Mouse (Mus musculus): ENCODE results near the gene Cdip1. TPM values are rescaled to one million over a fixed set of nuclear protein-coding genes. Genes with fewer than 3 reads are reported as not detected.
"Not testable (repeated sequence)": the region's sequence is repeated elsewhere in the genome, so short reads cannot be mapped to it uniquely, and the experiment has no call there.

The Cdip1 gene
- polyA plus RNA-seq, 1 experiment: 51.1 TPM

GRCm38 (mm10) chr16:4773289-4773970 lies 16.7 kb downstream of the Cdip1 start:
- DNase-seq (ENCODE audit: low spot score): no peak

GRCm38 (mm10) chr16:4768719-4769118 lies 21.4 kb downstream of the Cdip1 start:
- DNase-seq (ENCODE audit: low spot score): no peak

GRCm38 (mm10) chr16:4767012-4767790 lies 22.9 kb downstream of the Cdip1 start:
- no peak for DNase-seq (ENCODE audit: low spot score)

GRCm38 (mm10) chr16:4765852-4766251 lies 24.2 kb downstream of the Cdip1 start:
- no peak for DNase-seq (ENCODE audit: low spot score)

- DNase-seq (ENCODE audit: low spot score): no peak
Measured at GRCm38 (mm10) chr16:4763276-4763675, 26.8 kb downstream of the Cdip1 start.

- no peak for DNase-seq (ENCODE audit: low spot score)
Measured at GRCm38 (mm10) chr16:4762437-4762836, 27.7 kb downstream of the Cdip1 start.

GRCm38 (mm10) chr16:4756660-4757335 lies 33.3 kb downstream of the Cdip1 start:
- DNase-seq (ENCODE audit: low spot score): not testable (repeated sequence)

GRCm38 (mm10) chr16:4754045-4754444 lies 36.0 kb downstream of the Cdip1 start:
- no peak for DNase-seq (ENCODE audit: low spot score)

GRCm38 (mm10) chr16:4752155-4752554 lies 37.9 kb downstream of the Cdip1 start:
- no peak for DNase-seq (ENCODE audit: low spot score)

- DNase-seq (ENCODE audit: low spot score): no peak
Measured at GRCm38 (mm10) chr16:4742186-4742585, 47.9 kb downstream of the Cdip1 start.

GRCm38 (mm10) chr16:4739994-4740393 lies 50.1 kb downstream of the Cdip1 start:
- no peak for DNase-seq (ENCODE audit: low spot score)

GRCm38 (mm10) chr16:4736262-4736661 lies 53.8 kb downstream of the Cdip1 start:
- DNase-seq (ENCODE audit: low spot score): no peak

GRCm38 (mm10) chr16:4730776-4731358 lies 59.2 kb downstream of the Cdip1 start:
- DNase-seq (ENCODE audit: low spot score): no peak

GRCm38 (mm10) chr16:4727963-4728362 lies 62.1 kb downstream of the Cdip1 start:
- no peak for DNase-seq (ENCODE audit: low spot score)

GRCm38 (mm10) chr16:4727526-4727925 lies 62.6 kb downstream of the Cdip1 start:
- DNase-seq (ENCODE audit: low spot score): no peak

- peak; percentile 27 for DNase-seq (ENCODE audit: low spot score)
Measured at GRCm38 (mm10) chr16:4726528-4727128, 63.5 kb downstream of the Cdip1 start.

GRCm38 (mm10) chr16:4725780-4726527 lies 64.1 kb downstream of the Cdip1 start, which contains the start of gene Hmox2:
TSS of gene Hmox2 (plus strand) at chr16:4726361.
- DNase-seq (ENCODE audit: low spot score): peak; percentile 95

GRCm38 (mm10) chr16:4725266-4725665 lies 64.8 kb downstream of the Cdip1 start:
- no peak for DNase-seq (ENCODE audit: low spot score)

- DNase-seq (ENCODE audit: low spot score): no peak
Measured at GRCm38 (mm10) chr16:4722915-4723209, 67.2 kb downstream of the Cdip1 start.

GRCm38 (mm10) chr16:4722128-4722914 lies 67.8 kb downstream of the Cdip1 start:
- DNase-seq (ENCODE audit: low spot score): no peak
